Mouse (Mus musculus) stomach, postnatal 0 days (tissue): Measurements from ENCODE around the gene Gpr132.

Experiments
- CTCF ChIP-seq: IDR thresholded peaks from 2 replicates; pipeline ENCODE4 v1.5.1; 2016; ENCODE audit warnings: antibody characterized with exemption, low read depth, mild to moderate bottlenecking, moderate library complexity
- EP300 ChIP-seq: optimal IDR thresholded peaks from 2 replicates; pipeline ENCODE3; 2016; ENCODE audit warnings: antibody characterized with exemption

GRCm38 (mm10) chr12:112876332-112877072 lies 8.5 kb upstream of the Gpr132 start:
- TF ChIP-seq CTCF = no peak
- TF ChIP-seq EP300 = no peak
